Mouse (Mus musculus) olfactory bulb, adult 2 months (tissue): ENCODE data around the gene Csf2rb2. TPM values are rescaled to one million over a fixed set of nuclear protein-coding genes. Genes with fewer than 3 reads are reported as not detected.
"Not testable (repeated sequence)": the region's sequence is repeated elsewhere in the genome, so short reads cannot be mapped to it uniquely, and the experiment has no call there.

Experiments used
- H3K27ac ChIP-seq: fragments of 200-500 bp; 2 replicates; pipeline ENCODE4 v1.5.1; 2012; ENCODE audit warnings: low read depth, low read length; ENCODE audit not compliant: insufficient read depth
- H3K4me1 ChIP-seq: fragments of 200-500 bp; 2 replicates; pipeline ENCODE4 v1.6.1; 2012; ENCODE audit warnings: low read length; ENCODE audit not compliant: control insufficient read depth, insufficient read depth
- H3K4me3 ChIP-seq: fragments of 200-500 bp; 2 replicates; pipeline ENCODE4 v1.5.1; 2012; ENCODE audit warnings: mild to moderate bottlenecking, low read depth, low read length, moderate library complexity; ENCODE audit not compliant: insufficient read depth
- CTCF ChIP-seq: fragments of 200-500 bp; IDR thresholded peaks from 2 replicates; pipeline ENCODE4 v1.5.1; 2012; ENCODE audit warnings: low read depth, mild to moderate bottlenecking, low read length, moderate library complexity; ENCODE audit not compliant: insufficient read depth
- POLR2A ChIP-seq: fragments of 200-500 bp; IDR thresholded peaks from 2 replicates; pipeline ENCODE4 v1.6.1; 2012; ENCODE audit warnings: mild to moderate bottlenecking, low read depth, low read length, moderate library complexity; ENCODE audit not compliant: insufficient read depth
- WGBS: fragments of 180-500 bp; shearing (Covaris S2); methylation state at CpG from one replicate; pipeline ENCODE4 v1.1.7; 2018; 5-methylcytosine and 5-hydroxymethylcytosine counted together
- polyA plus RNA-seq: library from polyadenylated mRNA; stranded (reverse); fragments of >200 nt; gene quantifications from 2 replicates; pipeline ENCODE4 v1.2.4, GENCODE M21; 2012; ENCODE audit warnings: low replicate concordance; ENCODE audit not compliant: missing spikeins, insufficient read depth, insufficient read length

Gene Csf2rb2
- polyA plus RNA-seq, 1 experiment, result not detected

DNA sequence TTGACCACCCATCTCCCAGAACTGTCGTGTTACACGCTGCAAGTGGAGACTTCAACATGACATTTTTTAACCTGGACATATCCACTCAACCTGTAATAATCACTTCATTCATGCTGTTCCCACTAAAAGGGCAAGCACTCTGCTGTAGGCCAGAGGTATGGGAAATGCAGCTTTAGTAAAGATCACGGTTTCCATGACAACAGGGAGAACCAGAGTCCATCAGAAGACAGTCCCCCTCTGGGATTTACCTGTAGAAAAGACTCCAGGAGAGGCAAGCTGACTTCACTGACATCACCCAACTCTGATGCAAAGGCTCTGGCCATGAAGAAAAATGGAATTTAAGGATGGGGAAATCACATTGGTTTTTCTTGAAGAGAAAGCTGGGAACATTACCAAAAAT is 42.2 kb downstream of the Csf2rb2 start:
- no peak overlapping the region for H3K27ac ChIP-seq

DNA sequence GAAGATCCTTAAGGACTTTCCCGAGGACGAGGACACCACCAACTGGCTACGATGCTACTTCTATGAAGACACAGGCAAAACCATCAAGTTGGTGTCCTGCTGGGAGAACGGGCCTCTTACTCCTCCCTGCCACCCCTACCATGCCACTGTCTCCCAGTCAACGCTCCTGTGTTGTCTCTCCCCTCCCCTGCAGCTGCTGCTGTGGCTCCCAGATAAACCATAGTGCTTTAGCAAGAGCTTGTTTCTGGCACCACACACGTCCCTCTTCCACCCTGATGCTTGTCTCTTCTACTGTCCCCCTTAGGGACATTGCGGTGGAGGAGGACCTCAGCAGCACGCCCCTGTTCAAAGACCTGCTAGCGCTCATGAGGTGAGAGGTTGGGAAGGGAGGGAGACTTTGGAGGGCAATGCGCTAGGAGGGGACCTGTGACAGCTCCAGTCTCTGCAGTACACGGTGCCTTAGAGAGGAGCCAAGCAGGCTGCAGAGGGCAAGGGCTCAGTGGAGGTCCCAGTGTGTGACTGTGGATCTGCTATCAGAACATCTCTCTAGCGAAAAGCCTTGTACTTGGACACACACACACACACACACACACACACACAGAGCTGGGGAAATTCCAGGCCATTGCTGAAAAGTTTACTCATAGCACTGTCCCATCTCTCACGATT is 44.7 kb downstream of the Csf2rb2 start:
- Histone ChIP-seq H3K4me3 (no peak overlapping the region), H3K4me1 (no peaks in the 10 kb centered on the region), H3K27ac (no peak overlapping the region)
- WGBS, result 69% methylated on average over 13 of the region's 13 CpGs
- no peak for TF ChIP-seq POLR2A
- no peak for TF ChIP-seq CTCF

More for the DNA sequence above, 42.2 kb downstream of the Csf2rb2 start:
- TF ChIP-seq CTCF (no peak), POLR2A (no peak)
- Histone ChIP-seq H3K4me3 (no peak overlapping the region), H3K4me1 (no peaks in the 10 kb centered on the region)
- 74% methylated on average over 3 of the region's 3 CpGs for WGBS

DNA sequence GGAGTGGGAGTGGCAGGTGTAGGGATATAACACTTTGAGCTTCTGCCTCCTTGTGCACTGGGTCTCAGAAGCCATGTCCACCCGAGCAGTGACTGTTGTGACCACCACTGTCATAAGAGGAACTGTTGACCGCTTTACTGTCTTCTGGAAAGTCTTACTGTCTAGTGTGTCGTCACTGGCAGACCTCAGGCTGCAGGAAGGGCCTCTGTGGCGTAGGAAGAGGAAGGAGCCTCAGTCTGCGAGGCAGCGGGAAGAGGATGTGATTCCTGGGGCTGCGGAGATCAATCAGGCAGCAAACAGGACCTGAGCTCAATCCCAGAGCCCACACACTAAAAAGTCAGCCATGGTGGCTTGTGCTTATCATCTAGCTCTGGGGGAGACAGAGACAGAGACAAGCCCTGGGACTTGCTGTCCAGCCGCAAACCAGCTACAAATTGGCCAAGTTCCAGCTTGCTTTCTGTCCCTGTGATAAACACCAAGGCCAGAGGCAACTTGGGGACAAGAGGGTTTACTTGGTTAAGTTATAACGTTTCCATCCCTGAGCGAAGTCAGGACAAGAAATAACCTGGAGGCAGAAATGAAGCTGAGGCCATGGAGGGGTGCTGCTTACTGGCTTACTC is 47.2 kb downstream of the Csf2rb2 start:
- WGBS, result 83% methylated on average over 10 of the region's 10 CpGs
- H3K27ac ChIP-seq, result no peak overlapping the region
- H3K4me1 ChIP-seq, result no peaks in the 10 kb centered on the region
- no peak for TF ChIP-seq CTCF
- TF ChIP-seq POLR2A, result no peak
- H3K4me3 ChIP-seq, result no peak overlapping the region

DNA sequence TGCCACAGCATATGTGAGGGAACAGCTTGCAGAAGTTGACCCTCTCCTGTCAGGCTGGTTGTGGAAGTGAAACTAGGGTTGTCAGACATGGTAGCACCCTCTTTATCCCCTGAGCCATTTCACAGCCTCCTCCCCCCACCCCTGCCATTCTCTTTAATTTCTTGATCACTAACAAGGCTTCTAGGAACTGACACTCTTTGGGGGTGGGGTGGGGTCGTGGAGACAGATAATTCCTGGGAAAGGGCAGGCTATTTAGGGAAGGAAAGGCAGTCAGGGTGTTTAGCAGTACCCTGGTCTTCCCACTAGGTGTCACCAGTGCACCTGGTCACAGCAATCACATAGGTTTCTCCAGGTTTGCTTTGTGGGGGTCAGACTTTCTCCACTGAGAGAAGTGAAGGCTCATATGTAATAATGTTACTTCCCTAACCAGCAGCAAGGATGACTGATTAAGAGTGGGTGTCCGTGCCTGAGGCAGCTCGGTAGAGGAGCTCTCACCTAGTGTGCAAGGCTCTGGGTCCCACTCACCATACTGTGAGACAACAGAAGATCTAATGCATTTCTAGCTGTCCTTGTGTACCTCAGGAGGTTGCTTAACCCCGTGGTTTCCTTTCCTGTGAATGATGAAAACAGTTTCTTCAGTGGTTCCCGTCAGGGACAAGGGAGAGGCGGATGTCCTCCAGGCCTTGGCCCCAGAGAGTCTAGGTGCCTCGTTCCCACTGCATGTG is 48.0 kb downstream of the Csf2rb2 start:
- TF ChIP-seq POLR2A (no peak), CTCF (no peak)
- Histone ChIP-seq H3K4me3 (no peak overlapping the region), H3K4me1 (no peaks in the 10 kb centered on the region), H3K27ac (no peak overlapping the region)
- 36% methylated on average over 7 of the region's 7 CpGs for WGBS

DNA sequence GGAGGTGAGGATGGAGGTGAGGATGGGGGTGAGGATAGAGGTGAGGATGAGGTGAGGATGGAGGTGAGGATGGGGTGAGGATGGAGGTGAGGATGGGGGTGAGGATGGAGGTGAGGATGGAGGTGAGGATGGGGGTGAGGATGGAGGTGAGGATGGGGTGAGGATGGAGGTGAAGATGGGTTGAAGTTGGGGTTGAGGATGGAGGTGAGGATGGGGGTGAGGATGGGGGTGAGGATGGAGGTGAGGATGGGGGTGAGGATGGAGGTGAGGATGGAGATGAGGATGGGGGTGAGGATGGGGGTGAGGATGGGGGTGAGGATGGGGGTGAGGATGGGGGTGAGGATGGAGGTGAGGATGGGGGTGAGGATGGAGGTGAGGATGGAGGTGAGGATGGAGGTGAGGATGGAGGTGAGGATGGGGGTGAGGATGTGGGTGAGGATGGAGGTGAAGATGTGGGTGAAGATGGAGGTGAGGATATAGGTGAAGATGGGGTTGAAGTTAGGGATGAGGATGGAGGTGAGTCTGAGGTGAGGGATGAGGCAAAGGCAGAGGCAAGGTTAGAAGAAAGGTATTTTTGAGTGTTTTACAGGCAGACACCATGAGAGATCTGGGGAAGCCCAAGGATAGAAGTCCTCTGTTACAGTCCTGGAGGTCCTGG is 48.8 kb downstream of the Csf2rb2 start:
- not testable (repeated sequence) for H3K4me1 ChIP-seq, H3K4me3 ChIP-seq, H3K27ac ChIP-seq

DNA sequence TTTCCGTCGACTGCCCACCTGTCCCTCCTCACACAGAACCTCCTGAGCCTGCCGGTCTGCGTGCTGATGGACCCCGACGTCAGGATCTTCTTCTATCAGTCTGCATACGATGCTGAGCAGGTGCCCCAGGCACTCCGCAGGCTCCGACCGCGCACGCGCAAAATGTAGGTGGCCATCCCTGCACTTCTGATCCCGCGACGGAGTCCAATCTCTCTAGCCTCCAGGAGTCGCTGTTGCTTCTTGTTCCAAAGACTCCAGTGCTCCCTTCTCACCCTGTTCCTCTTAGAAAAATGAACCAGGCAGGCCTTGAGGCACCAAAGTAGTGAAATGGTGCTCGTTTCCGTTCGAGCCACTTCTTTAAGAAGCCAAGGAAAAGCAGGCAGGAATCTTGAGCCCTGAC is 50.8 kb downstream of the Csf2rb2 start:
- TF ChIP-seq CTCF, result no peak
- no peak for TF ChIP-seq POLR2A
- WGBS, result 14% methylated on average over 20 of the region's 20 CpGs
- H3K4me1 ChIP-seq, result no peaks in the 10 kb centered on the region

DNA sequence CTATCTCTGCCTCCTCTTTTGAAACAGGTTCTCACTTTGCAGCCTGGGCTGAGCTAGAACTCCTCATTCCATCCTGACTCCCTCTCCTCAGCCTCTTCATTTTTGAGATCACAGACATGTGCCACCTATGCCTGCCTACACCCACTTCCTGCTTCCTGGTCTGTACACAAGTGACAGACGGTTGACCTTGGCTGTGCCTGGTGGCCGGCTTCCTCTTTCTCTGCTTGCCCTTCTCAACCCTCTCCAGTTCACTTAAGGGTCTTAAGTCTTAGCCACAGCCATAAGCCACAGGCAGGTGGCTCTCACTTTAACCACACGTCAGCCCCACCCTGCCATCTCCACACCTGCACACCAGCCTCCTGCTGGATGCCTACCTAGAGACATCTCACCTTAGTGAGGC is 57.1 kb downstream of the Csf2rb2 start:
- Histone ChIP-seq H3K4me1 (no peaks in the 10 kb centered on the region), H3K4me3 (no peak overlapping the region), H3K27ac (no peak overlapping the region)
- 78% methylated on average over 3 of the region's 3 CpGs for WGBS
- TF ChIP-seq CTCF (no peak), POLR2A (no peak)

More for the DNA sequence above, 50.8 kb downstream of the Csf2rb2 start:
- Histone ChIP-seq H3K27ac (no peak overlapping the region), H3K4me3 (no peak overlapping the region)

DNA sequence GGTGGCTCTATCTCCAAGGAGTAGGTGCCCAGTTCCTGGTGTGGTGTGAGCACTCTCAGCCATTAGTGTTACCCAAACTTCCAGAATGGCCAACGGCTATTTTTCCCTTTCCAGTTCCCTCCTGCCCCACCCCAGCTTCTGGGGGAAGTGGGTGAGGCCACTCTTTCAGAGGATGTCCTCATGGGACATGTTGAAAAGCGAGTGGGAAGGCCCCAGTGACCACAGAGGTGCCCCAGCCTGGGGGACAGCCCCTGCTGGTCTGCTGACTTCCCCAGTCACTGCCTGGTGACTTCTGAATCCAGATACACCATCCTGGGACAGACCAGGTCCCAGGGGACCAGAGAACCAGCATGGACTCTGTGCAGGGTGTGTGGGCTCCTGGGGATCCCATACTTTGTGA is 57.9 kb downstream of the Csf2rb2 start:
- 76% methylated on average over 2 of the region's 2 CpGs for WGBS
- no peak overlapping the region for H3K27ac ChIP-seq
- H3K4me1 ChIP-seq, result no peaks in the 10 kb centered on the region
- H3K4me3 ChIP-seq, result no peak overlapping the region
- no peak for TF ChIP-seq POLR2A
- no peak for TF ChIP-seq CTCF
